Mouse (Mus musculus) heart, embryonic 14.5 days (tissue): ENCODE data around the gene Ugt2a3. TPM values are rescaled to one million over a fixed set of nuclear protein-coding genes. Genes with fewer than 3 reads are reported as not detected.
"Not testable (repeated sequence)": the region's sequence is repeated elsewhere in the genome, so short reads cannot be mapped to it uniquely, and the experiment has no call there.

ENCODE experiments used
- ATAC-seq: fragments of 200-750 bp; cut with Nextera tagmentation; 2 replicates; pipeline ENCODE4 v1.8.0; 2017; ENCODE audit warnings: low read depth, moderate TSS enrichment; ENCODE audit not compliant: insufficient number of reproducible peaks, insufficient read depth, low FRiP score
- H3K27ac ChIP-seq, 2 experiments: fragments of 200-500 bp in 1 of 2; fragments of 300-500 bp in 1 of 2; sonication (generic) in 1 of 2; replicated peaks in 1 of 2; 2 replicates each; pipeline ENCODE4 v1.5.1; 2012 to 2014; ENCODE audit warnings: low read depth in 2 of 2, low read length in 2 of 2, control low read depth in 1 of 2, mild to moderate bottlenecking in 1 of 2, mixed read lengths in 1 of 2; ENCODE audit not compliant: control insufficient read depth in 1 of 2, insufficient read depth in 1 of 2
- H3K27me3 ChIP-seq: fragments of 300-500 bp; sonication (generic); 2 replicates; pipeline ENCODE4 v1.6.1; 2014; ENCODE audit warnings: mild to moderate bottlenecking, low read length, control low read depth; ENCODE audit not compliant: control insufficient read depth, insufficient read depth
- H3K36me3 ChIP-seq: fragments of 300-500 bp; sonication (generic); 2 replicates; pipeline ENCODE4 v1.6.1; 2014; ENCODE audit warnings: mild to moderate bottlenecking, control low read depth, low read length, mixed read lengths; ENCODE audit not compliant: control insufficient read depth, insufficient read depth
- H3K4me1 ChIP-seq, 2 experiments: fragments of 200-500 bp in 1 of 2; fragments of 300-500 bp in 1 of 2; sonication (generic) in 1 of 2; 2 replicates each; pipeline ENCODE4 v1.6.1; 2012 to 2014; ENCODE audit warnings: low read length in 2 of 2, control low read depth in 1 of 2, mixed read lengths in 1 of 2; ENCODE audit not compliant: control insufficient read depth in 2 of 2, insufficient read depth in 2 of 2
- H3K4me2 ChIP-seq: fragments of 300-500 bp; sonication (generic); 2 replicates; pipeline ENCODE4 v1.6.1; 2014; ENCODE audit warnings: mild to moderate bottlenecking, low read length
- H3K4me3 ChIP-seq, 2 experiments: fragments of 200-500 bp in 1 of 2; fragments of 300-500 bp in 1 of 2; sonication (generic) in 1 of 2; 2 replicates each; pipeline ENCODE4 v1.5.1; 2012 to 2014; ENCODE audit warnings: low read length in 2 of 2, mild to moderate bottlenecking in 2 of 2, control low read depth in 1 of 2, low read depth in 1 of 2, moderate library complexity in 1 of 2; ENCODE audit not compliant: control insufficient read depth in 1 of 2, insufficient read depth in 1 of 2
- H3K9ac ChIP-seq: fragments of 300-500 bp; sonication (generic); 2 replicates; pipeline ENCODE4 v1.6.1; 2014; ENCODE audit warnings: mild to moderate bottlenecking, low read length
- H3K9me3 ChIP-seq: fragments of 300-500 bp; sonication (generic); 2 replicates; pipeline ENCODE4 v1.6.1; 2016; ENCODE audit warnings: low read length, control low read depth; ENCODE audit not compliant: control insufficient read depth
- WGBS: fragments of 180-500 bp; shearing (Covaris S2); extraction: QIAGEN DNeasy Blood & Tissue Kit; methylation state at CpG from one replicate; pipeline ENCODE4 v1.1.7; 2014; 5-methylcytosine and 5-hydroxymethylcytosine counted together
- polyA plus RNA-seq: library from polyadenylated mRNA; unstranded; fragments of >200 nt; fragmentation: Nextera tagmentation; extraction: Ambion mirVana; gene quantifications from 2 replicates; pipeline ENCODE4 v1.2.1, GENCODE M21; 2014

Ugt2a3 gene
- polyA plus RNA-seq, 1 experiment from 2014 or later, result not detected

DNA sequence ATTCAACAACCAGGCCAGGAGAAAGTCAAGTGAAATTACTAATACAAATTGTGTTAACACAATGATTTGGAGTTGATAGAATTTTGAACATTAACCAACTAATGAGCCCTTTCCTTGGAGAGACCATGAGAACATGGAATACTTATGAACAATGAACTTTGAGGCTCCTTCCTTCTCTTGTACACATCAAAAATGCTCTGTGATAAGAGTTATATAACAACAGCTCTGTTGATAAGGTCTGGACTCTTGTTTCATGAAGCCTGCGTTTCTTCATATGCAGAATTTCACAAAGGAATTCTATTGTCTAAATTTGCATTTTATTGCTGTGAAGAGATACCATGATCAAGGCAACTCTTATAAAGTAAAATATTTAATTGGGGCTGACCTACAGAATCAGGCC is 12.2 kb upstream of the Ugt2a3 start:
- H3K4me1 ChIP-seq, H3K27ac ChIP-seq, H3K36me3 ChIP-seq, H3K4me3 ChIP-seq, H3K9me3 ChIP-seq, H3K4me2 ChIP-seq, H3K27me3 ChIP-seq, H3K9ac ChIP-seq, ATAC-seq: not testable (repeated sequence)
- WGBS, result 70% methylated on average over 1 of the region's 1 CpGs

DNA sequence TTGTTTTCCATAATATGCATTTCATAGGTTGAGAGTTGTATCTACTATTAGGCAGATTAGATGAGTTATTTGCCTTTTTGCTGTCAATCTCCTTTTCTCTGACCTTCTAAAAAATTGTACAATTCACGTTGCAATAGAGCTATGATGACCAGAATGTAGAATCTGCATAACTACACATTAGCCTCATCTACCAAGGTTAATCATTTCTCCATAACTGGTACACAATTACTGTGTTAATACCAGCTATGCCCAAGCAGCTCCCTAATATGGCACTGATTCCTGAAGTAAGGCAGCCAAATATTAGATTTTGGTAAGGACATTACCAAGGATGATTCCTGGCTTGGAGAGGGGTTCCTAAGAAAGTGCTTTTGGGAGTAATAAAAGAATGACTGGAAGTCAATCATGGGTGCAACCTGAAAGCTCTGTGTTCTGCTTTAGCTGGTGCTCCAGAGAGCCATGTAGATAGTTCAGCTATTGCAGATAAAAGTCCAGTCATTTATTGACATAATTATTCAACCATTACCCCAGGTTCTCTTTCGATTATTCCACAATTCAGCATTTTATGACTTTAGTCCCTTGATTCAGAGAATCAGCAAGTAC is 10.6 kb upstream of the Ugt2a3 start:
- H3K27ac ChIP-seq, H3K4me3 ChIP-seq, H3K36me3 ChIP-seq, H3K9me3 ChIP-seq, H3K4me1 ChIP-seq, H3K4me2 ChIP-seq, ATAC-seq, H3K9ac ChIP-seq, H3K27me3 ChIP-seq: not testable (repeated sequence)
- 65% methylated on average over 2 of the region's 2 CpGs for WGBS

DNA sequence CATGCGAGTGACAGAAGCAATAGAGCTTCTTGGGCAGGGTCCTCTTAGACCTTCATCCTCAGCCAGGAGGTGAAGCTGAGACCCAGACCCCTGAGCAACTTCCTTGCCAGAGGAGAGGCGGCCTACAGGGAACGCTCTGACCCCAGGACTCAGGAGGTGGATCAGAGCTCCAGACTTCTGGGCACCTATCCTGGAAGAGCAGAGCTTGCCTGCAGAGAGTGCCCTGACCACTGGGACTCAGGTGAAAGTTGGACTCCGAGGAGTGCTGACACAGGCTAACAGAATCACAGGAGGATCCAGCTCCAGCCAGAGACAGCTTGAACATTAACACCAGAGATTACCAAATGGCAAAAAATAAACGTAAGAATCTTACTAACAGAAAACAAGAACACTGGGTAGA is 3.5 kb upstream of the Ugt2a3 start:
- H3K4me2 ChIP-seq, result no peak overlapping the region
- no peak overlapping the region for H3K4me3 ChIP-seq
- no peak overlapping the region for H3K9ac ChIP-seq
- no peaks in the 10 kb centered on the region for H3K27me3 ChIP-seq
- no peaks in the 10 kb centered on the region for H3K36me3 ChIP-seq
- no peak for ATAC-seq
- 78% methylated on average over 5 of the region's 5 CpGs for WGBS
- no peaks in the 10 kb centered on the region for H3K9me3 ChIP-seq
- H3K27ac ChIP-seq, result no peak overlapping the region
- no peaks in the 10 kb centered on the region for H3K4me1 ChIP-seq

GRCm38 (mm10) chr5:87335199-87335598 is 1.8 kb downstream of the Ugt2a3 start:
- Histone ChIP-seq H3K27me3 (no peaks in the 10 kb centered on the region), H3K4me2 (no peak overlapping the region), H3K9ac (no peak overlapping the region), H3K4me3 (no peak overlapping the region), H3K36me3 (no peaks in the 10 kb centered on the region), H3K27ac (no peak overlapping the region), H3K9me3 (no peaks in the 10 kb centered on the region), H3K4me1 (no peaks in the 10 kb centered on the region)
- ATAC-seq, result no peak
- 76% methylated on average over 1 of the region's 1 CpGs for WGBS

- no peaks in the 10 kb centered on the region for H3K27me3 ChIP-seq
- H3K27ac ChIP-seq, result no peak overlapping the region
- H3K9me3 ChIP-seq, result no peaks in the 10 kb centered on the region
- 43% methylated on average over 3 of the region's 3 CpGs for WGBS
- H3K9ac ChIP-seq, result no peak overlapping the region
- H3K4me1 ChIP-seq, result no peaks in the 10 kb centered on the region
- no peak overlapping the region for H3K4me3 ChIP-seq
- no peak overlapping the region for H3K4me2 ChIP-seq
- no peaks in the 10 kb centered on the region for H3K36me3 ChIP-seq
- no peak for ATAC-seq
Measured at GRCm38 (mm10) chr5:87333584-87333983, 3.4 kb downstream of the Ugt2a3 start.

DNA sequence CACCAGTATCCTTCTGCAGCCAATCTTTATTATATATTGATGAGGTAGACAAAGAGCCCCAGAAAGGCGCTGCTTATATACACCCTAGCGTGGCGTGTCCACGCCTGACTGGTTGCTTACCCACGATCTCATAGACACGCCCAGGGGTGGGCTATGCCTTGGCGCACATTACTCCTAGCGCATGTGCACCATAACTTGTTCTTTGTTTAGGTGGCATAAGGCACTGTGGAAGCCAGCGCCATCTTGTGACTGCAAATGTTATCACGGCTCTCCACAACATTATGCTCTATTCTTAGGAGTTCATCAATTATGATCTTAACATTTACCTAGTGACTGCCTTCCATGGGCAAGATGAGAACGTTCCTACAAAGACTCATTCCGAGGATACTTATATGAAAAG is 25.6 kb downstream of the Ugt2a3 start:
- WGBS, result 88% methylated on average over 12 of the region's 12 CpGs
- no peak overlapping the region for H3K4me2 ChIP-seq
- H3K4me3 ChIP-seq, result no peak overlapping the region
- no peaks in the 10 kb centered on the region for H3K9me3 ChIP-seq
- no peaks in the 10 kb centered on the region for H3K36me3 ChIP-seq
- H3K27ac ChIP-seq, result no peak overlapping the region
- H3K9ac ChIP-seq, result no peak overlapping the region
- ATAC-seq, result no peak
- H3K4me1 ChIP-seq, result no peaks in the 10 kb centered on the region
- no peaks in the 10 kb centered on the region for H3K27me3 ChIP-seq

DNA sequence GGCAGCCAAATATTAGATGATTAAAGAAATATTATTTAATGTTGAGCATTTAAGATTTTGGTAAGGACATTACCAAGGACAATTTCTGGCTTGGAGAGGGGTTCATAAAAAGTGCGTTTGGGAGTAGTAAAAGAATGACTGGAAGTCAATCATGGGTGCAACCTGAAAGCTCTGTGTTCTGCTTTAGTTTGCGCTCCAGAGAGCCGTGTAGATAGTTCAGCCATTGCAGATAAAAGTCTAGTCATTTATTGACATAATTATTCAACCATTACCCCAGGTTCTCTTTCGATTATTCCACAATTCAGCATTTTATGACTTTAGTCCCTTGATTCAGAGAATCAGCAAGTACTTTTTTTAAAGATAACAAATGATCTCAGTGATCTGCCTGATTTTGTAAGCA is 50.8 kb downstream of the Ugt2a3 start:
- not testable (repeated sequence) for ATAC-seq, H3K4me3 ChIP-seq, H3K36me3 ChIP-seq, H3K27ac ChIP-seq, H3K9ac ChIP-seq, H3K27me3 ChIP-seq, H3K4me2 ChIP-seq, H3K4me1 ChIP-seq, H3K9me3 ChIP-seq
- 82% methylated on average over 4 of the region's 4 CpGs for WGBS

- not testable (repeated sequence) for H3K9ac ChIP-seq, ATAC-seq, H3K4me3 ChIP-seq, H3K9me3 ChIP-seq, H3K4me1 ChIP-seq, H3K27me3 ChIP-seq, H3K27ac ChIP-seq, H3K4me2 ChIP-seq, H3K36me3 ChIP-seq
- 76% methylated on average over 4 of the region's 4 CpGs for WGBS
Measured at GRCm38 (mm10) chr5:87275986-87276385, 61.0 kb downstream of the Ugt2a3 start.
